Mouse (Mus musculus) stomach, postnatal 0 days (tissue): Measurements from ENCODE around the gene Usp4.

Source experiments
- CTCF ChIP-seq: IDR thresholded peaks from 2 replicates; pipeline ENCODE4 v1.5.1; 2016; ENCODE audit warnings: antibody characterized with exemption, low read depth, mild to moderate bottlenecking, moderate library complexity
- EP300 ChIP-seq: optimal IDR thresholded peaks from 2 replicates; pipeline ENCODE3; 2016; ENCODE audit warnings: antibody characterized with exemption

DNA sequence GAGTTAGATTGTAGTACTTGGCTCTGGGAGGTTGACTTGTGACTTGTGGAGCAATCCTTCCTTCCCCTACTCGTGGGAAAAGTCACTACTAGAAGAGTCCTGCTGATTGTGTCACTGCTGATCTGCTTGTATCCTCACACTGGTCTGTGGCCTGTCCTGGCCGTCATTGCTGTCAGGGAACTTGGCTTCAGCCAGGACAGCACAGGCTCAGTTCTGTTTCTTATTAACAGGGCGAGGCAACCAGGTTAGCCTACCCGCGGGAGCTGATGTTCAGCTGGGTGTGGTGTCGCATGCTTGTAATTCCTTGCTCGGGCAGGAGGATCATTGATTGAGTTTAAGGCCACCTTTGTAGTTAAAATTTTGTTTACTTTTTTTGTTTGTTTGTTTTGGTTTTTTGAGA is 37.4 kb downstream of the Usp4 start:
- TF ChIP-seq CTCF (no peak), EP300 (no peak)
